ENCODE assay signal across 8 mouse cellular contexts in genomic region chr6:85410771-85411273, GRCm38 (mm10). TPM values are rescaled to one million over a fixed set of nuclear protein-coding genes. Genes with fewer than 3 reads are reported as not detected.
A peak's percentile ranks its signal among the peaks of the same experiment; 100 is the strongest.
DNase-seq lines count a peak whose midpoint lies in the region; ATAC-seq lines count a peak whose summit lies in the region.

No protein-coding gene starts in this region.

- no peak overlapping the region for H3K4me3 ChIP-seq in liver, embryonic 11.5 days (ENCODE audit: low read depth, low read length)

- H3K9me3 ChIP-seq in liver, embryonic 11.5 days (ENCODE audit: control insufficient read depth, low read length): no peaks in the 10 kb centered on the region

- no peak overlapping the region for H3K27ac ChIP-seq in liver, embryonic 11.5 days (ENCODE audit: low read depth, low read length)

- H3K36me3 ChIP-seq in liver, embryonic 11.5 days (ENCODE audit: control insufficient read depth, insufficient read depth, low read length): no peaks in the 10 kb centered on the region

- peaks cover 46% of the 10 kb centered on the region for H3K27me3 ChIP-seq in liver, embryonic 11.5 days (replicated peaks; ENCODE audit: control insufficient read depth, insufficient read depth, low read length)

- peak; percentile 84 for DNase-seq in 3134 (ENCODE audit: extremely low read depth, insufficient read length, low spot score)
- DNase-seq in Muller cell, postnatal 12 days (ENCODE audit: inconsistent ontology term): peak; percentile 89
- peak; percentile 88 for DNase-seq in embryo, embryonic 10.5 days (ENCODE audit: low spot score)
- DNase-seq in heart, adult 18-20 months: peak; percentile 44 to 66
- peak; percentile 40 for DNase-seq in kidney, adult 11 months
- peak; percentile 66 for DNase-seq in liver, embryonic 11.5 days (ENCODE audit: low spot score)
- DNase-seq in neural tube, embryonic 10.5 days (ENCODE audit: extremely low spot score, low spot score): peak; percentile 75
- peak; percentile 63 for DNase-seq in thymus, postnatal 4 days

- 10% methylated on average over 13 of the region's 13 CpGs for WGBS in liver, embryonic 11.5 days

- H3K4me2 ChIP-seq in liver, embryonic 11.5 days: no peak overlapping the region

- H3K9ac ChIP-seq in liver, embryonic 11.5 days (ENCODE audit: low read depth, low read length): no peak overlapping the region

- H3K4me1 ChIP-seq in liver, embryonic 11.5 days (replicated peaks; ENCODE audit: control insufficient read depth, insufficient read depth, low read length): no peaks in the 10 kb centered on the region

- peak; percentile 51 for ATAC-seq in liver, embryonic 11.5 days (replicated peaks; ENCODE audit: low FRiP score)

RNA-seq across cellular contexts. Expression of gene Noto, which starts 12.9 kb away (rescaled TPM):
- not detected for total RNA-seq in heart, adult 18-20 months (2021)
- polyA plus RNA-seq in liver, embryonic 11.5 days (2014; fragmentation: Nextera tagmentation; extraction: Ambion mirVana): not detected in 2 replicates

RNA-seq across cellular contexts. Expression of gene Smyd5, which starts 21.0 kb away (rescaled TPM):
- 10 to 100 TPM; 11.5 to 13.1 TPM for total RNA-seq in heart, adult 18-20 months (2021)
- polyA plus RNA-seq in liver, embryonic 11.5 days (2014; fragmentation: Nextera tagmentation; extraction: Ambion mirVana): 65.5 and 68.2 TPM in 2 replicates

RNA-seq across cellular contexts. Expression of gene Rab11fip5, which starts 36.4 kb away (rescaled TPM):
- 10 to 100 TPM; 56.3 to 75.5 TPM for total RNA-seq in heart, adult 18-20 months (2021)
- 1.0 TPM in 2 replicates for polyA plus RNA-seq in liver, embryonic 11.5 days (2014; fragmentation: Nextera tagmentation; extraction: Ambion mirVana)

RNA-seq across cellular contexts. Expression of gene Cct7, which starts 40.5 kb away (rescaled TPM):
- 100 to 1,000 TPM; 153 to 178 TPM for total RNA-seq in heart, adult 18-20 months (2021)
- 695 and 755 TPM in 2 replicates for polyA plus RNA-seq in liver, embryonic 11.5 days (2014; fragmentation: Nextera tagmentation; extraction: Ambion mirVana)

RNA-seq across cellular contexts. Expression of gene Pradc1, which starts 40.9 kb away (rescaled TPM):
- 10 to 100 TPM in 1 of 2 experiments, 1 to 10 TPM in 1; 9.5 to 14.1 TPM for total RNA-seq in heart, adult 18-20 months (2021)
- 35.7 and 37.7 TPM in 2 replicates for polyA plus RNA-seq in liver, embryonic 11.5 days (2014; fragmentation: Nextera tagmentation; extraction: Ambion mirVana)
